Mouse (Mus musculus) kidney, embryonic 16.5 days (tissue): Measurements from ENCODE around the gene Birc6. TPM values are rescaled to one million over a fixed set of nuclear protein-coding genes. Genes with fewer than 3 reads are reported as not detected.
A peak's percentile ranks its signal among the peaks of the same experiment; 100 is the strongest.

Source experiments
- ATAC-seq: fragments of 200-750 bp; cut with Nextera tagmentation; 2 replicates; pipeline ENCODE4 v1.8.0; 2017; ENCODE audit warnings: moderate TSS enrichment; ENCODE audit not compliant: low FRiP score, low TSS enrichment
- H3K27ac ChIP-seq: fragments of 300-500 bp; sonication (generic); 2 replicates; pipeline ENCODE4 v1.5.1; 2014; ENCODE audit warnings: low read length
- H3K27me3 ChIP-seq: fragments of 300-500 bp; sonication (generic); 2 replicates; pipeline ENCODE4 v1.6.1; 2014; ENCODE audit warnings: low read length, control low read depth, mixed read lengths; ENCODE audit not compliant: insufficient read depth
- H3K36me3 ChIP-seq: fragments of 300-500 bp; sonication (generic); 2 replicates; pipeline ENCODE4 v1.6.1; 2014; ENCODE audit warnings: low read length, control low read depth, mixed read lengths; ENCODE audit not compliant: insufficient read depth
- H3K4me1 ChIP-seq: fragments of 300-500 bp; sonication (generic); 2 replicates; pipeline ENCODE4 v1.6.1; 2014; ENCODE audit warnings: low read length, control low read depth, mixed read lengths; ENCODE audit not compliant: insufficient read depth
- H3K4me2 ChIP-seq: fragments of 300-500 bp; sonication (generic); replicated peaks from 2 replicates; pipeline ENCODE4 v1.6.1; 2014; ENCODE audit warnings: low read depth, low read length
- H3K4me3 ChIP-seq: fragments of 300-500 bp; sonication (generic); 2 replicates; pipeline ENCODE4 v1.5.1; 2014; ENCODE audit warnings: mild to moderate bottlenecking, low read length
- H3K9ac ChIP-seq: fragments of 300-500 bp; sonication (generic); replicated peaks from 2 replicates; pipeline ENCODE4 v1.6.1; 2014; ENCODE audit warnings: low read length
- H3K9me3 ChIP-seq: fragments of 300-500 bp; sonication (generic); 2 replicates; pipeline ENCODE4 v1.6.1; 2016; ENCODE audit warnings: low read length, control low read depth
- WGBS: fragments of 180-500 bp; shearing (Covaris S2); extraction: QIAGEN DNeasy Blood & Tissue Kit; methylation state at CpG from one replicate; pipeline ENCODE4 v1.1.7; 2014; 5-methylcytosine and 5-hydroxymethylcytosine counted together
- polyA plus RNA-seq: library from polyadenylated mRNA; unstranded; fragments of >200 nt; fragmentation: Nextera tagmentation; extraction: Ambion mirVana; gene quantifications from 2 replicates; pipeline ENCODE4 v1.2.1, GENCODE M21; 2015

Birc6 gene
- 64.6 and 86.6 TPM in 2 replicates for polyA plus RNA-seq

DNA sequence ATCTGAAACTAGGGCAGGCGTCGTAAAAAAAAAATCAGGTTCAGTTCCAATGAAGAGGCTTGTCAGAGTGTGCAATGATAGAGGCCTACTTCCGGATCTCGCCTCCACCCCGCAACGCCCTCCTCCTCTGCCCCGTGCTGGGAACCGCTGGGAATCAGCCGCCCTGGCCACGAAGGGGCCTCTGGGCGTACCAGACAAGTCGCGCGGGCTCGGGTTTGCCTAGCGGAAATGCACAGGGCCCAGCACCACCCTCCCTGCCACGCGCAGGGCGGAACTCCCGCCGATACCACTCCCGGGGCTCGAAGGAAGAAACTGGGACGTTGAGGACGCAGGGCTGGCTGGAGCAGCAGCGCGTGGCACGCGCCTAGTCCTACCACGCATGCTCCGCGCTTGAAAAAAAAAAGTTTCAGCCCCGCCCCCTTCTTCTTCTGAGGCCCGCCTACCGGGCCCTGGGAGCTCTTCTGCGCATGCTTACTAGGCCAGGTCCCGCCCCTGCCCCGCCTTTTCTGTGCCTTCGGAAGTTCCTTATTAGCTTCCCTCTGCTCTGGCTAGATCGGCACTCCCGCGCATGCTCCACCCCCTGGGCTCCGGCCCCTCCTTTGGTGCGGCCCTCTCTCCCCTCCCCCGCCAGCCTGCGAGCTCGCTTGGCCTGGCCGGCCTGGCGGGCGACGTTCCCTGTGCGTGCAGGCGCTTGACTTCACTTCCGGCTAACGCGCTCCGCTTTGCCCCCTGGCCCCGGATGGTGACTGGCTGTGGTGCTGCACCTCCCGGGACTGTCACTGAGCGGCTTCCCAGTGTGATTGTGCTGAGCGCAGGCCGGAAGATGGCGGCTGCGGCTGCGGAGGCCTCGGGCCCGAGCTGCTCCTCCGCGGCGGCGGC, at the start of gene Birc6:
TSS of gene Birc6 (plus strand) at position 567 of the 879 bp plus-strand sequence.
- WGBS, result under 1% methylated on average over 71 of the region's 71 CpGs
- peak within 1 kb of the TSS; percentile 96 for H3K9ac ChIP-seq
- no peaks in the 10 kb centered on the region for H3K27me3 ChIP-seq
- H3K27ac ChIP-seq, result peak within 1 kb of the TSS; percentile 100
- peak within 1 kb of the TSS; percentile 100 for H3K4me3 ChIP-seq
- H3K36me3 ChIP-seq, result no peaks in the 10 kb centered on the region
- H3K4me2 ChIP-seq, result peak within 1 kb of the TSS; percentile 89
- peak; percentile 98 for ATAC-seq
- 0 out of 2 replicates have a peak, but pooled peaks cover 1% of the 10 kb centered on the region for H3K9me3 ChIP-seq
- peaks cover 22% of the 10 kb centered on the region for H3K4me1 ChIP-seq

DNA sequence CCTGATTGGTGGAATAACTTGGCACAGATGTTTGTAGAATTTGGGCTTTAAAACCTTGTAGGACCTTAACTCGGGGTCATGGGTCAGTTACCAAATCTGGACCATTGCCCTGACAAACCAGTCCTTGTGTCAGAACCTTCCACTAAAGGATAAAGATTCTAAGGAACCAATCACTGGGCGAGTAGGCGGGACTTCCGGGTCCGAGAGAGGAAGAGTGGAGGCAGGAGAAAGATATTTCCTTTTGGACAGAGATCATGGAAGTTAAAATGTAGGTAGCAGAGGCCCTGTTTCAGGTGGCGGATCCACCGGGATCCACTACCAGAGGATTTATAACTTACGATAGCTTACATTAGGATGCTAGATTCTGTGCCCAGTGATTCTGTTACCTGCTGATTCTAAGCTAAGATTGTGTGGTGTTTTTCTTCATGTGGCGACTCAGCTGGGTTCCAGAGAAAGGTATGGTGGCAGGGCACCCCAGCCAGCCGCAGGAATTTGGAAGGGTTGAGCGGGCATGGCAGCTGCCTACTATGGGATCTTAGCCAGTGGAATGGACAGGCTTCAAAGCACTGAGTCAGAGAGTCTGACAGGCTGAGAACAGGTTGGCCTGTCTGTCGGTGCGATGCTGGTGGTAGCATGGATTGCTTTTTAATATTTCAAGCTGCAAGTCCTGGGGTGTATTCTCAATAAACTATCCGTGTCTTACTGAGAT, 47.6 kb upstream of the Birc6 start:
- no peak for ATAC-seq
- H3K27me3 ChIP-seq, result no peaks in the 10 kb centered on the region
- no peaks in the 10 kb centered on the region for H3K36me3 ChIP-seq
- H3K9me3 ChIP-seq, result no peaks in the 10 kb centered on the region
- WGBS, result 87% methylated on average over 14 of the region's 14 CpGs
- no peak overlapping the region for H3K4me2 ChIP-seq
- no peak overlapping the region for H3K4me3 ChIP-seq
- no peak overlapping the region for H3K9ac ChIP-seq
- H3K4me1 ChIP-seq, result no peaks in the 10 kb centered on the region
- H3K27ac ChIP-seq, result no peak overlapping the region

GRCm38 (mm10) chr17:74489024-74489900, 38.8 kb upstream of the Birc6 start, which contains the start of gene Yipf4:
Yipf4 (plus strand) TSS chr17:74489493.
- peaks cover 14% of the 10 kb centered on the region for H3K36me3 ChIP-seq
- WGBS, result 4% methylated on average over 56 of the region's 58 CpGs
- H3K4me3 ChIP-seq, result peak within 1 kb of the TSS; percentile 99
- peak within 1 kb of the TSS; percentile 94 for H3K9ac ChIP-seq
- H3K27me3 ChIP-seq, result no peaks in the 10 kb centered on the region
- ATAC-seq, result peak; percentile 100
- peak within 1 kb of the TSS; percentile 57 for H3K4me2 ChIP-seq
- no peaks in the 10 kb centered on the region for H3K9me3 ChIP-seq
- peak within 1 kb of the TSS; percentile 88 for H3K27ac ChIP-seq
- peaks cover 5% of the 10 kb centered on the region; the same call in 1 of the 2 replicates for H3K4me1 ChIP-seq

DNA sequence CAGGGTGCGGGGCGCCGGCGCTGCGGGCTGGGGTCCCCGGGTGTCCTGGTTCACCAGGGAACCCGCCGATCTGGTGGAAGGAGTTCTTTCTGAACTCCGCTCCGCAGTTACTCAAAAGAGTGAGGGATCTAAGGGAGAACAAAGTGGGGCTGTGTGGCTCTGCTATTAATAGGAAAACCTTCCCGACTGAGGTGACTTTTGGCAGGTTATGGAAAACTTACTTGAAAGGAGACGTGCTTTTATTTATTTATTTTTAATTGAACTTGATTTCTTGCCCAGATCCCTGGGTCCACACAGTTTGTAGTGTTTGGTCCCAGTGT, 38.2 kb upstream of the Birc6 start:
- no peak for ATAC-seq
- no peaks in the 10 kb centered on the region for H3K27me3 ChIP-seq
- peak overlapping the region; percentile 99 for H3K4me3 ChIP-seq
- H3K4me2 ChIP-seq, result peak overlapping the region; percentile 57
- H3K27ac ChIP-seq, result peak overlapping the region; percentile 88
- no peaks in the 10 kb centered on the region for H3K9me3 ChIP-seq
- H3K9ac ChIP-seq, result peak overlapping the region; percentile 94
- H3K4me1 ChIP-seq, result peaks cover 5% of the 10 kb centered on the region; the same call in 1 of the 2 replicates
- under 1% methylated on average over 12 of the region's 12 CpGs for WGBS
- H3K36me3 ChIP-seq, result peaks cover 20% of the 10 kb centered on the region

GRCm38 (mm10) chr17:74491565-74491964, 36.5 kb upstream of the Birc6 start:
- Histone ChIP-seq H3K4me1 (peaks cover 5% of the 10 kb centered on the region; the same call in 1 of the 2 replicates), H3K27ac (no peak overlapping the region), H3K9ac (no peak overlapping the region), H3K4me3 (no peak overlapping the region), H3K4me2 (no peak overlapping the region), H3K36me3 (peaks cover 21% of the 10 kb centered on the region), H3K9me3 (no peaks in the 10 kb centered on the region), H3K27me3 (no peaks in the 10 kb centered on the region)
- no peak for ATAC-seq
- 92% methylated on average over 3 of the region's 3 CpGs for WGBS

- Histone ChIP-seq H3K36me3 (peaks cover 27% of the 10 kb centered on the region), H3K27me3 (no peaks in the 10 kb centered on the region), H3K27ac (no peak overlapping the region), H3K4me2 (no peak overlapping the region), H3K9ac (no peak overlapping the region), H3K4me1 (no peaks in the 10 kb centered on the region), H3K9me3 (no peaks in the 10 kb centered on the region), H3K4me3 (no peak overlapping the region)
- 94% methylated on average over 4 of the region's 4 CpGs for WGBS
- ATAC-seq, result no peak
Observed at GRCm38 (mm10) chr17:74500204-74500603, 27.9 kb upstream of the Birc6 start.

- H3K4me1 ChIP-seq, result no peaks in the 10 kb centered on the region
- no peak overlapping the region for H3K4me2 ChIP-seq
- H3K4me3 ChIP-seq, result no peak overlapping the region
- no peak overlapping the region for H3K9ac ChIP-seq
- no peaks in the 10 kb centered on the region for H3K27me3 ChIP-seq
- no peak overlapping the region for H3K27ac ChIP-seq
- H3K9me3 ChIP-seq, result no peaks in the 10 kb centered on the region
- peaks cover 27% of the 10 kb centered on the region for H3K36me3 ChIP-seq
- no peak for ATAC-seq
Observed at GRCm38 (mm10) chr17:74501085-74501484, 27.0 kb upstream of the Birc6 start.

GRCm38 (mm10) chr17:74507934-74508333, 20.2 kb upstream of the Birc6 start:
- Histone ChIP-seq H3K27me3 (no peaks in the 10 kb centered on the region), H3K36me3 (no peaks in the 10 kb centered on the region), H3K4me1 (no peaks in the 10 kb centered on the region), H3K9me3 (no peaks in the 10 kb centered on the region), H3K9ac (no peak overlapping the region), H3K4me2 (no peak overlapping the region), H3K27ac (no peak overlapping the region), H3K4me3 (no peak overlapping the region)
- ATAC-seq, result no peak
- WGBS, result 75% methylated on average over 2 of the region's 2 CpGs

DNA sequence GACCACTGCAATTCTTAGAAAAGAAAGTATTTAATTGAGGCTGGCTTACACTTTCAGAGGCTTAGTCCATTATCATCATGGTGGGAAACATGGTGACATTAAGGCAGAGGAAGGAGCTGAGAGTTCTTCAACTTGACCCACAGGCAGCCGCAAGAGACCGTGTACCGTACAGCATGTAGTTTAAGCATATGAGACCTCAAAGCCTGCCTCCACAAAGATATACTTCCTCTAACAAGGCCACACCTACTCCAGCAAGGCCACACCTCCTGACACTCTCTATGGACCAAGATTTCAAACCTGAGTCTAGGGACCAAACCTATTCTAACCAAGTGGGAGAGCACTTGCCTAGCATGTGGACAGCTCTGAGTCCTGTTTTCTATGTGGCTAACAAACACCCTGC, 19.5 kb upstream of the Birc6 start:
- H3K27me3 ChIP-seq, result no peaks in the 10 kb centered on the region
- no peak overlapping the region for H3K4me2 ChIP-seq
- no peaks in the 10 kb centered on the region for H3K4me1 ChIP-seq
- H3K9me3 ChIP-seq, result no peaks in the 10 kb centered on the region
- no peak overlapping the region for H3K27ac ChIP-seq
- H3K36me3 ChIP-seq, result no peaks in the 10 kb centered on the region
- H3K4me3 ChIP-seq, result no peak overlapping the region
- WGBS, result 82% methylated on average over 3 of the region's 3 CpGs
- ATAC-seq, result no peak
- no peak overlapping the region for H3K9ac ChIP-seq
